Mouse (Mus musculus): ENCODE measurements around the gene Fblim1. TPM values are rescaled to one million over a fixed set of nuclear protein-coding genes. Genes with fewer than 3 reads are reported as not detected.

Gene Fblim1
- polyA plus RNA-seq, 1 experiment from 2014 or later, result 53.9 TPM

- H3K27ac ChIP-seq (ENCODE audit: low read depth, low read length), result no peak overlapping the region
- H3K27me3 ChIP-seq (ENCODE audit: control insufficient read depth, insufficient read depth, low read length), result no peaks in the 10 kb centered on the region
- H3K4me2 ChIP-seq, result no peak overlapping the region
- H3K4me3 ChIP-seq (ENCODE audit: low read depth, low read length), result no peak overlapping the region
- H3K36me3 ChIP-seq (ENCODE audit: control insufficient read depth, insufficient read depth, low read length), result no peaks in the 10 kb centered on the region
- H3K9ac ChIP-seq (ENCODE audit: low read depth, low read length), result no peak overlapping the region
- WGBS (ENCODE audit: insufficient replicate concordance), result 31% methylated on average over 2 of the region's 2 CpGs
- peak; percentile 56; the same call in 1 of the 2 replicates for ATAC-seq (replicated peaks; ENCODE audit: insufficient number of reproducible peaks, low FRiP score, low TSS enrichment)
- no peaks in the 10 kb centered on the region for H3K4me1 ChIP-seq (ENCODE audit: control insufficient read depth, insufficient read depth, low read length)
- no peaks in the 10 kb centered on the region for H3K9me3 ChIP-seq (replicated peaks; ENCODE audit: control insufficient read depth, low read length)
Observed at GRCm38 (mm10) chr4:141552484-141552883, 53.4 kb downstream of the Fblim1 start.

DNA sequence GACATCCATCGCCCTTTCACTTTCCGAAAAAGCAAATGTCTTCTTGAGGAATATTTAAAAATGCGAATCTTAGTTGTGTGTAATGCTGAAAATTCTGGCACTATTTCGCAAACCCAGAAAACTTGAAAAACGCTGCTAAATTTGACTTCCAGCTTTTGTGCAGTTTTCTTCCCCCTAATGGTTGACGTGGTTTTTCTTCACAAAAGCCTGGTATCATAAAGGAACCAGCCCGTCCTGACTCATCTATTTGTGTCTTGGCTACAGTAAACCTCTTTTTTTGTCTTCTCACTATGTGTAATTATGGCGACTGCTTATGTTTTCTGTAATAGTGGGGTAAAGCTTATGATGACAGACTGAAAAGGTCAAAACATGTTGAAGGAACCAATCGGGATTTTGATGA, 58.6 kb downstream of the Fblim1 start:
- no peak for ATAC-seq (replicated peaks; ENCODE audit: insufficient number of reproducible peaks, low FRiP score, low TSS enrichment)
- no peaks in the 10 kb centered on the region for H3K36me3 ChIP-seq (ENCODE audit: control insufficient read depth, insufficient read depth, low read length)
- peak overlapping the region; percentile 100 for H3K27ac ChIP-seq (ENCODE audit: low read depth, low read length)
- no peaks in the 10 kb centered on the region for H3K9me3 ChIP-seq (replicated peaks; ENCODE audit: control insufficient read depth, low read length)
- H3K9ac ChIP-seq (ENCODE audit: low read depth, low read length), result peak overlapping the region; percentile 100
- H3K4me1 ChIP-seq (ENCODE audit: control insufficient read depth, insufficient read depth, low read length), result no peaks in the 10 kb centered on the region; the same call in 1 of the 2 replicates
- H3K4me2 ChIP-seq, result peak overlapping the region; percentile 98
- no peaks in the 10 kb centered on the region for H3K27me3 ChIP-seq (ENCODE audit: control insufficient read depth, insufficient read depth, low read length)
- 24% methylated on average over 9 of the region's 9 CpGs for WGBS (ENCODE audit: insufficient replicate concordance)
- H3K4me3 ChIP-seq (ENCODE audit: low read depth, low read length), result peak overlapping the region; percentile 75

DNA sequence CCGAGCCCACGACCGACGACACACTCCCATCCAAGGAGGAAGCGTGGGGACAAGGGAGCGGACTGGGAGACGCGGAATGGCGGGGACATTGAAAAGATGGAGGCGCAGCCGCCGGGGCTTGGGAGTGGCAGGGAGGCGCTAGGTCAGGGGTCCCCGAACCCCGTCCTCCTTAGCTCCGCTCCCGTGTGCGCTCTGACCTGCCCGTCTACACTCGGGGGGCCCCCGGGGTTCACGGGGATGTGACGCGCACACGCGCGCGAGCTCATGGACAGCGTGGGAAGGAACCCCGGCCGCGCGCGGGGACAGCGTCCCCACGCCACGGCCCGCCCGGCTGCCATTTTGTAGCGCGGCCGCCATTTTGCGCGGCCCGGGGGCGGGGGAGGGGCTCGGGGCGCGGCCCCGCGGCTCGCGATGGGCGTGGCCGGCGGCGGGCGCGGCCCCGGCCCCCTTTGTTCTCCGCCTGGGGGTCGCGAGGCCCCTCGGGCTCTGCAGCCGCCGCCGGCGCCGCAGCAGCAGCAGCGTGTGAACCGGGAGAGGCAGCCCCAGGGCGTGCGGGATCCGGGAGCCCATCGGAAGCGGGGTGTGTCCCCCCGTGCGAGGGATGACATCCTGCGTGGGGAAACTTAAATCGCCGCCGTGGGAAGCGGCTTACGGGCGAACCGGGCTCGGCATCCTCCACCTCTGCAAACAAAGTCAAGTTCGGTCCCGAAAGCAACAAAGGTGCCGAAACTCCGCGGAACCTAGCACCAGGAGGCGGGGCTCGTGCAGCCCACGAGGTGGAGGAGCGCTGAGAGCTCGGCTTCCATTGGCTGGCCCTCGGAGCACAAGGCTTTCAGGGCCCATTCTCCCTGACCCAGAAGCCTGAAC, 59.3 kb downstream of the Fblim1 start:
- ATAC-seq (replicated peaks; ENCODE audit: insufficient number of reproducible peaks, low FRiP score, low TSS enrichment), result peak; percentile 86
- WGBS (ENCODE audit: insufficient replicate concordance), result under 1% methylated on average over 95 of the region's 98 CpGs
- Histone ChIP-seq H3K4me1 (ENCODE audit: control insufficient read depth, insufficient read depth, low read length) (no peaks in the 10 kb centered on the region; the same call in 1 of the 2 replicates), H3K4me2 (peak overlapping the region; percentile 98), H3K4me3 (ENCODE audit: low read depth, low read length) (peak overlapping the region; percentile 75), H3K27me3 (ENCODE audit: control insufficient read depth, insufficient read depth, low read length) (no peaks in the 10 kb centered on the region), H3K9ac (ENCODE audit: low read depth, low read length) (peak overlapping the region; percentile 100), H3K9me3 (replicated peaks; ENCODE audit: control insufficient read depth, low read length) (no peaks in the 10 kb centered on the region), H3K36me3 (ENCODE audit: control insufficient read depth, insufficient read depth, low read length) (no peaks in the 10 kb centered on the region), H3K27ac (ENCODE audit: low read depth, low read length) (peak overlapping the region; percentile 100)

GRCm38 (mm10) chr4:141545743-141546333, 60.1 kb downstream of the Fblim1 start:
- Histone ChIP-seq H3K4me3 (ENCODE audit: low read depth, low read length) (peak overlapping the region; percentile 75), H3K9ac (ENCODE audit: low read depth, low read length) (peak overlapping the region; percentile 100), H3K4me2 (peak overlapping the region; percentile 98), H3K4me1 (ENCODE audit: control insufficient read depth, insufficient read depth, low read length) (no peaks in the 10 kb centered on the region; the same call in 1 of the 2 replicates), H3K36me3 (ENCODE audit: control insufficient read depth, insufficient read depth, low read length) (no peaks in the 10 kb centered on the region), H3K27me3 (ENCODE audit: control insufficient read depth, insufficient read depth, low read length) (no peaks in the 10 kb centered on the region), H3K27ac (ENCODE audit: low read depth, low read length) (peak overlapping the region; percentile 100), H3K9me3 (replicated peaks; ENCODE audit: control insufficient read depth, low read length) (no peaks in the 10 kb centered on the region)
- ATAC-seq (replicated peaks; ENCODE audit: insufficient number of reproducible peaks, low FRiP score, low TSS enrichment), result peak; percentile 86
- under 1% methylated on average over 47 of the region's 56 CpGs for WGBS (ENCODE audit: insufficient replicate concordance)

DNA sequence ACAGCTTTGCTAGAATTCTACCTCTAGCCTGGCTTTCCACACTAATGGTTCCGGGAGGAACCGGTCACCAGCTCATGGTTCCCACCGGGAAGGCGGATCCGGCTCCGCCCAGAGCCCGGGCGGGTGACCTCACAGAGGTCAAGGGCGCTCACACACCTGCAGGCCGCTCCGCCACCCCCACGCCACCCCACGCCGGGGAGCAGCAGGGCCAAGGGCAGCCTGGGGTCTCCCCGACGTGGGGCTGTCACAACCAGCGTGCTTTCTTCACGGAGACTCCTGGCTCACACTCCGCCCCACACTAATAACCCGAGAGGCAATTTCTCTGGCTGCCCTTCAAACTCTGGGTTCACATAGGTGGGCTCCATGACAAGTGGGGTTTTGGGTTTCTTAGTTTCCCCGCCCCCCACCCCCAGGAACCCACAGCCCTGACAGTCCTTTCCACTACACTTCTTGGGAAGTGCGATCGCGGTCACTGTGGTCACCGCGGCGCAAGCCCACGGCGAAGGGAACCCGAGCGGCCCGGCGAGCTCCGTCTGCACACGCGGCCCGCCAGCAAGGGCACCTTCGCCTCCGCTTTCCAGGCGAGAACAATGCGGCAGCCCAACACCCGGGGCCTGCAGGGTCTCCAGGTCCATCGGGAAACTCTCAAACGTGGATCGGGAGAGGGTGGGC, 60.7 kb downstream of the Fblim1 start:
- WGBS (ENCODE audit: insufficient replicate concordance), result under 1% methylated on average over 44 of the region's 45 CpGs
- no peaks in the 10 kb centered on the region for H3K27me3 ChIP-seq (ENCODE audit: control insufficient read depth, insufficient read depth, low read length)

DNA sequence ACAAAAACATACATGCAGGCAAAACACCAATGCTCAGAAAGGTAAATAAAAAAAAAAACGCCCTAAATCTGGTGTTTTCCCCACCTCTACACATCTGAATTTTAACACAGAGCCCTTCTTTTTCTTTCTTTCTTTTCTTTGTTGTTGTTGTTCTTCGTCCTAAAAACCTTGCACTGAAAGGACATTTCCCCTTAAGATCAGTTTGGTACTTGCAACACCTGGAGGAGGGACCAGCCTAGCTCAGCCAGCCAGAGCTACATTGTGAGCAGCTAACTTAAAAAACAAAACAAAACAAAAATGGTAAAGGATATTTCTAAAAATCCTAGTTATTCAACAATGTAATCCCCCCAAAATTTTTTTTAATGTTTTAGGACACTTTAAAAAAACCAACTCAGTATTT, 61.4 kb downstream of the Fblim1 start:
- no peaks in the 10 kb centered on the region for H3K27me3 ChIP-seq (ENCODE audit: control insufficient read depth, insufficient read depth, low read length)
- H3K4me3 ChIP-seq (ENCODE audit: low read depth, low read length), result peak overlapping the region; percentile 75
- no peak for ATAC-seq (replicated peaks; ENCODE audit: insufficient number of reproducible peaks, low FRiP score, low TSS enrichment)
- peak overlapping the region; percentile 100 for H3K27ac ChIP-seq (ENCODE audit: low read depth, low read length)
- peaks cover under 1% of the 10 kb centered on the region for H3K4me1 ChIP-seq (ENCODE audit: control insufficient read depth, insufficient read depth, low read length)
- no peaks in the 10 kb centered on the region for H3K36me3 ChIP-seq (ENCODE audit: control insufficient read depth, insufficient read depth, low read length)
- no peaks in the 10 kb centered on the region for H3K9me3 ChIP-seq (replicated peaks; ENCODE audit: control insufficient read depth, low read length)
- peak overlapping the region; percentile 100; the same call in 1 of the 2 replicates for H3K9ac ChIP-seq (ENCODE audit: low read depth, low read length)
- 48% methylated on average over 2 of the region's 2 CpGs for WGBS (ENCODE audit: insufficient replicate concordance)
- peak overlapping the region; percentile 98 for H3K4me2 ChIP-seq

More for the DNA sequence above, 60.7 kb downstream of the Fblim1 start:
- peak overlapping the region; percentile 100 for H3K9ac ChIP-seq (ENCODE audit: low read depth, low read length)
- no peaks in the 10 kb centered on the region for H3K9me3 ChIP-seq (replicated peaks; ENCODE audit: control insufficient read depth, low read length)
- H3K4me3 ChIP-seq (ENCODE audit: low read depth, low read length), result peak overlapping the region; percentile 75
- no peaks in the 10 kb centered on the region for H3K36me3 ChIP-seq (ENCODE audit: control insufficient read depth, insufficient read depth, low read length)
- peak overlapping the region; percentile 98 for H3K4me2 ChIP-seq
- H3K27ac ChIP-seq (ENCODE audit: low read depth, low read length), result peak overlapping the region; percentile 100
- no peaks in the 10 kb centered on the region; the same call in 1 of the 2 replicates for H3K4me1 ChIP-seq (ENCODE audit: control insufficient read depth, insufficient read depth, low read length)
- peak; percentile 32 for ATAC-seq (replicated peaks; ENCODE audit: insufficient number of reproducible peaks, low FRiP score, low TSS enrichment)

DNA sequence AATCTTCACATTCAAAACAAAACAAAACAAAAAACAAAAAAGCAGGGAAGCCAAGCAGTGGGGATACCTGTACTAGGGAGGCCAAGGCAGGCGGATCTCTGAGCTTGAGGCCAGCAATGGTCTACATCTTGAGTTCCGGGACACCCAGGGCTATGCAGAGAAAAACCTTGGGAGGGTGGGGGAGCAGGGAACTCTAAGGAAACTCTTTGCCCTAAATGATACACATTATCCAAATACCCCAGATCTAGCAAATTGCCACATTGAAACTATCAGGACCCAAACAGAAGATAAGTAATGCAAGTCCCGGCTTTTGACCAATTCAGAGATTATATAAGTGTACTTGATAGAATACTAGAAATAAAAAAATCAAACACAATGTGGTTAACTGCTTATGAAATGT, 62.3 kb downstream of the Fblim1 start:
- no peak overlapping the region for H3K27ac ChIP-seq (ENCODE audit: low read depth, low read length)
- H3K27me3 ChIP-seq (ENCODE audit: control insufficient read depth, insufficient read depth, low read length), result no peaks in the 10 kb centered on the region
- no peak overlapping the region for H3K4me2 ChIP-seq
- 69% methylated on average over 3 of the region's 3 CpGs for WGBS (ENCODE audit: insufficient replicate concordance)
- H3K4me1 ChIP-seq (ENCODE audit: control insufficient read depth, insufficient read depth, low read length), result peaks cover 3% of the 10 kb centered on the region
- no peak overlapping the region for H3K4me3 ChIP-seq (ENCODE audit: low read depth, low read length)
- H3K36me3 ChIP-seq (ENCODE audit: control insufficient read depth, insufficient read depth, low read length), result no peaks in the 10 kb centered on the region
- H3K9ac ChIP-seq (ENCODE audit: low read depth, low read length), result no peak overlapping the region
- H3K9me3 ChIP-seq (replicated peaks; ENCODE audit: control insufficient read depth, low read length), result no peaks in the 10 kb centered on the region
- ATAC-seq (replicated peaks; ENCODE audit: insufficient number of reproducible peaks, low FRiP score, low TSS enrichment), result no peak

- ATAC-seq (replicated peaks; ENCODE audit: insufficient number of reproducible peaks, low FRiP score, low TSS enrichment), result no peak
- peaks cover 3% of the 10 kb centered on the region for H3K4me1 ChIP-seq (ENCODE audit: control insufficient read depth, insufficient read depth, low read length)
- 42% methylated on average over 7 of the region's 7 CpGs for WGBS (ENCODE audit: insufficient replicate concordance)
- no peaks in the 10 kb centered on the region for H3K9me3 ChIP-seq (replicated peaks; ENCODE audit: control insufficient read depth, low read length)
- H3K4me3 ChIP-seq (ENCODE audit: low read depth, low read length), result no peak overlapping the region
- no peak overlapping the region for H3K4me2 ChIP-seq
- no peak overlapping the region for H3K9ac ChIP-seq (ENCODE audit: low read depth, low read length)
- H3K36me3 ChIP-seq (ENCODE audit: control insufficient read depth, insufficient read depth, low read length), result no peaks in the 10 kb centered on the region
- H3K27ac ChIP-seq (ENCODE audit: low read depth, low read length), result no peak overlapping the region
- H3K27me3 ChIP-seq (ENCODE audit: control insufficient read depth, insufficient read depth, low read length), result no peaks in the 10 kb centered on the region
Observed at GRCm38 (mm10) chr4:141541851-141542250, 64.0 kb downstream of the Fblim1 start.
